Mouse (Mus musculus): ENCODE data around the gene Tnrc6c.

DNA sequence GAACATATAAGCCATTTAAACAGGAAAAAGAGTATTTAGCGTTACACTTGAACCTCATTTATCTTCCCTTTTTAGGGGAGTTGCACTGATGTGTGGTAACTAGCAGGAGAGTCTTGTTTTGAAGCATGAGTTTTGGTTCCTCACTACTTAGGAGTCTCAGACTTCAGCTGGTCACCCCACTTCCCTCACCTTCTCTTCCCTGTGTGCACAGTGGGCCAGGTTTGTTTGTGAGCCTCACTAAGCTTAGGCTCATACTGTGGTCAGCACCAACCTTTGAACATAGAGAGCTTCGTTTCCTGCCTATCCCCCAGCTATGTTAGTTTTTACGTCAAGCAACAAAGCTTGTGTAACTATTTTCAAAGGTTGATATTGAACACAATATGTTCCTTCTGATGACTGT, 64.7 kb downstream of the Tnrc6c start:
- TF ChIP-seq POLR2A (IDR thresholded peaks at IDR 0.05; ENCODE audit: low read depth, low read length) = no peak
- TF ChIP-seq CTCF (IDR thresholded peaks at IDR 0.05; ENCODE audit: extremely low read depth, insufficient read length, insufficient replicate concordance, low read depth, low read length) = no peak

Measured in small intestine, adult 2 months (tissue).